Mouse (Mus musculus) cerebellum, postnatal 14 days (tissue): ENCODE results near the gene Oaz3.

Source experiments
- DNase-seq, 2 experiments: peaks; one replicate each; pipeline ENCODE4 v3.0.0; 2021; ENCODE audit warnings: mixed read lengths in 2 of 2

The Oaz3 gene

GRCm38 (mm10) chr3:94443597-94443964 is at the start of gene Oaz3:
Gene Oaz3 (minus strand): TSS chr3:94443915.
- no peak for DNase-seq

GRCm38 (mm10) chr3:94487581-94487980 is 43.9 kb upstream of the Oaz3 start:
- DNase-seq: peak in 1 of 2 experiments; percentile 46

DNA sequence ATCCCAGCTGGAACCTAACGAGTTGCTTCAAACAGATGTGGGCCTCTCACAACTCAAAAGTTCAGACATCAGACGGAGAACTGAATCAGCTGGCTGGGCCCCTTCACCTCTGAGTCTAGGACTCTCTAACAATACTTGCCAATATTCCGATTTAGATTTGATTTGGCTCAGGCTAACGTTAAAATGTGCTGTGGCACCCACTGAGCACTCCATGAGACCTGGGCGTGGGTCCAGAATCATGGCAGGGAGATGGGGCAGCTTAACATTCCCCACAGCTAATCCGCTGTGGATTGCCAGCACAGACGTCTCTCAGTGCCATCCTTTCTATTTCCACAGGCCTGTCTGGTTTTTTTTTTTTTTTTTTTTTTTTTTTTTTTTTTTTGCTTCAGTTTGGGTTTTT is 42.2 kb upstream of the Oaz3 start:
- peak in 1 of 2 experiments; percentile 45 for DNase-seq

DNA sequence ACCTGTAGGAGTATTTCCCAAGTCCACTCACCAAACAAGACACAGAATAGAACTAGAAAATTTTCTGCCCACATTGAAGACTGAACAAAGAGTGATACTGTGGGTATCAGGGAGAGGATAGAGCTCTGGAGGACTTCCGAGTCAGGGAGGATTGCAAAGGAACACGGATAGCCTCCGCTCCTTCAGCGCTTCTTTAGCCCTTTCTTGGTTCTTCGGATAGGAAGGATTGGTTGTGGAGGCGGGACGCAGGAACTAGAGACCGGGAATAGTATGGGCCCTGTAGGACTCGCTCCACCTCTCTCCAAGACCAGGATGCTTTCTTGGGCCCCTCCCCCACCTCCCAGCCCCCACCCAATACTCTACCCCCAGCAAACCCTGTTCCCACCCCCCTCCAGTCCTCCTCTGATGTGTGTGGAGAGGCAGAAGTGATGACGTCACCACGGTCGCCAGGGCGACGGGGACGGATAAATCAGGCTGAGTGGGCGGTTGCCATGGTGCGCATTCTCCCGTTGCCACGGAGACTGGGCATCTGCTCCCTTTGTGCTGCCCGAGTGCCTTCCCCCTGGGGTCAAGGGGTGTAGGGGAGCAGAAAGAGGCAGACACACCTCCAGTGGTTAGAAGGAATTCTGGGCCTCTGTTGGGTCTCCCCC is 40.2 kb upstream of the Oaz3 start:
- peak; percentile 92 to 95 for DNase-seq

GRCm38 (mm10) chr3:94482764-94483385 is 39.2 kb upstream of the Oaz3 start:
- DNase-seq: peak in 1 of 2 experiments; percentile 57

DNA sequence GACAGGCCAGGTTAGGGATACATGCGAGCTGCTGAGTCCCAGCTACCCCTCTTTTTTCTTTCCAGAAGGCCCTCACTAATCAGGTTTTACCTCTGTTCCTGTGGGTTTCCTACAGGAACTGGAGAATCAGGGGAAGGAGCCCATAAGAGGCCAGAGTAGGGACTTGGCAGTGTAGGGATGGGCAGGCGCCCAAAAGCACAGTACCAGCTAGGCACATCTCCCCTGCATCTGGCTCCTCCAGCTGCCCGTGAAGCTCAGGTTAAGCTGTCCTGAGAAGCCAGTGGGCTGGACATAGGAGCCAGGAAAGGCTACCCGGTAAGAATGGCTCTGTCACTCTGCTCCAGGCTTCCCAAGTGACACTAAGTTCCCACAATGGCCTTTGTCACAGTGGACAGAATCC is 37.7 kb upstream of the Oaz3 start:
- peak in 1 of 2 experiments; percentile 26 for DNase-seq

GRCm38 (mm10) chr3:94480291-94480884 is 36.7 kb upstream of the Oaz3 start, which contains the start of gene Riiad1:
Gene Riiad1 (minus strand): TSS chr3:94480341.
- DNase-seq: peak in 1 of 2 experiments; percentile 36

- no peak for DNase-seq
Measured at GRCm38 (mm10) chr3:94479564-94479963, 35.8 kb upstream of the Oaz3 start.

- peak; percentile 62 to 63 for DNase-seq
Measured at GRCm38 (mm10) chr3:94478591-94479169, 35.0 kb upstream of the Oaz3 start.

GRCm38 (mm10) chr3:94477981-94478422 is 34.3 kb upstream of the Oaz3 start, which contains the start of gene Celf3:
Gene Celf3 (plus strand): TSS chr3:94478295.
- peak; percentile 88 to 89 for DNase-seq

GRCm38 (mm10) chr3:94477444-94477843 is 33.7 kb upstream of the Oaz3 start:
- peak; percentile 40 to 56 for DNase-seq

- peak in 1 of 2 experiments; percentile 31 for DNase-seq
Measured at GRCm38 (mm10) chr3:94476301-94477035, 32.8 kb upstream of the Oaz3 start.

GRCm38 (mm10) chr3:94473567-94474232 is 30.0 kb upstream of the Oaz3 start:
- DNase-seq: peak; percentile 54 to 62

DNA sequence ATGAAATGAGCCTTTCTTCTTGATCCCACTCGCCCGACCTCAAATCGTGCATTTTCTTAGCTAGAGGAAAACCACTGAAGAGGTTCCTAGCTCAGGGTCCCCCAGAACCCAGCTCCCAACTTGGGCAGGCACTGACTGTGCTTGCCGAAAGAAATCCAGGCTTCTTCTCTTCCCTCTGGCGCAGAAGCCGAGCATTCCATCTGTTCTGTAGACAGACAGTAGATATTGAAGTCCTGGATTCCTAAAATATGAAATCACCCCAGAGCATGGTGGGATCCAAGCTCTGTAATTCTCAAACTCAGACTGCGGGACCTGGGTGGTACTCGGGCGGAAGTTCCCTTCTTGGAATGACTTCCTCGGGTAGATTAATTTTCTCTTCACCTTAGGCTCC is 29.4 kb upstream of the Oaz3 start:
- no peak for DNase-seq

- DNase-seq: peak in 1 of 2 experiments; percentile 38
Measured at GRCm38 (mm10) chr3:94472447-94473114, 28.9 kb upstream of the Oaz3 start.

- no peak for DNase-seq
Measured at GRCm38 (mm10) chr3:94468931-94469330, 25.2 kb upstream of the Oaz3 start.

- no peak for DNase-seq
Measured at GRCm38 (mm10) chr3:94465632-94466430, 22.1 kb upstream of the Oaz3 start.

DNA sequence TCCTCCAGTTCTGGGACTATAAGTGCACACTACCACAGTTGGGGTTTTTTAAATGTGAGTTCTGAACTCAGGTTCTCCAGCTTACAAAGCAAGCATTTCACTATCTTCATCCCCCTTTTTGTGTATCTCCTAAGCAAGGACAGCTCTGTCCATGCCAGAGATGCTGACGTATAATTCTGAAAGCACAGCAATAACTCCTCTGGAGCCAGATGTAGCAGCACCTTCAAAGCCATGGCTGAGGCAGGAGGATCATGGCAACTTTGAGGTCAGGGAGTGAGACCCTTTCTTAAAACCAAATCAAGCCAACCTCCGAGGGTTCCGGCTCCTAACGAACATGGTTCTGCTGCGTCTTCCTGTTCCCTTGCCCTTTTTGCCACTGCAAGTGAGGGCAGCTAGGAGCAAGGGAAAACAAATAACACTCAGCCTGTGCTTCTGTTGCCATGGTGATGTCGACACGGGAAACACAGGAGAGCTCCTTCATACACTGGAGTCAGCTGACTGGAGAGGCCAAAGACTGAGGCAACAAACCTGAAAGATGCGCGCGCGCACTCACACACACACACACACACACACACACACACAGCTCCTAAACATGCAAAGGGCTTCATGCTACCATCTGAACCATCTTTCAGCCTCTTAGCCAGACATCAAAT is 20.3 kb upstream of the Oaz3 start:
- no peak for DNase-seq

GRCm38 (mm10) chr3:94459834-94460233 is 16.1 kb upstream of the Oaz3 start:
- no peak for DNase-seq

DNA sequence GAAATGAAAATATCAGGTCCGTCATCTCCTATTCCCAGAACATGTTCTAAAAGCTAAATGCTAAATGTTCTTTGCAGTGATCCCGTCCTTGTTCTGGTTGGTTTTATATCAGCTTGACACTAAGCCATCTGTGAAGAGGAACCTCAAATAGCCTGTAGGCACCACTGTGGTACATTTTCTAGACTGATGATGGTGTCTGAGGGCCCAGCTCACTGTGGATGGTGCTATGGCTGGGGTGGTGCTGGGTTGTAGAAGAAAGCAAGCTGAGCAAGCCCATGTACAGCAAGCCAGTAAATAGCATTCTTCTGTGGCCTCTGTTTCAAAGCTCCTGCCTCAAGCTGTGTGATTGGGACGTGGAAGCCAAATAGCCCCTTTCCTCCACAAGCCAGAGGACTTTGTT is 13.3 kb upstream of the Oaz3 start:
- no peak for DNase-seq
